Mouse (Mus musculus) thymus, postnatal 0 days (tissue): ENCODE measurements around the gene Tgfbr3l. TPM values are rescaled to one million over a fixed set of nuclear protein-coding genes. Genes with fewer than 3 reads are reported as not detected.
A peak's percentile ranks its signal among the peaks of the same experiment; 100 is the strongest.

Experiments used
- DNase-seq: peaks from one replicate; pipeline ENCODE4 v3.0.0-alpha.2; 2015; ENCODE audit warnings: low spot score
- polyA plus RNA-seq: library from polyadenylated mRNA; unstranded; fragments of >200 nt; fragmentation: Nextera tagmentation; extraction: Ambion mirVana; gene quantifications from 2 replicates; pipeline ENCODE4 v1.2.1, GENCODE M21; 2015

Tgfbr3l gene
- polyA plus RNA-seq: 2.3 and 4.0 TPM in 2 replicates

DNA sequence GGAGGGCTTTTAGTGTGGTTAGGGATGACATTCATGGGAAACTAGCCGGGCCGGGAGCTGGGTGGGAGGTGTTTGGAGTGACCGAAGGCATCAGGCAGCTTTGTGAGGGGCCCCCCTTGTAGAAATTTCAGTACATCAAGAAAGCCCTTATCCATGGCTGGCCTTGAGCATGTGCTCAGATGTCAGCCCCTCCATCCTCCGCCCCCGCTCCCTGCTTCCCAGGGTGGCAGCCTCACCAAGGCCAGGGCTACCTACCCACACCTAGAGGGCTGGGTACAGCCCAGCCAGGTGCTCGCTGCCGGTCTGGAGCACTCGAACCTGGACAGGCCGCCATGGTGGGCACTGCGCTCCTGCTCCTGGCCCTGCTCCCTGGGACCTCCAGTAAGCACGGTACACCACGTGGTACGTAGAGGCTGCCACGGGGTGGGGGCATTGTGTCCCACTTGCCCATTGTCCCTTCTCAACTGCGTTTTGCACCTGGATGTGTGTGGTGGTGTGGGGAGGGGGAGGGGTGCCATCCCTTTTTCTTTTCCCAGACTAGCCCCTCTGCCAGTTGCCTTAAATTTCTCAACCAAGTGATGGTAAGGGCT lies at the start of gene Tgfbr3l:
Tgfbr3l (plus strand) TSS at position 264 of the 590 bp plus-strand sequence.
- DNase-seq: no peak

DNA sequence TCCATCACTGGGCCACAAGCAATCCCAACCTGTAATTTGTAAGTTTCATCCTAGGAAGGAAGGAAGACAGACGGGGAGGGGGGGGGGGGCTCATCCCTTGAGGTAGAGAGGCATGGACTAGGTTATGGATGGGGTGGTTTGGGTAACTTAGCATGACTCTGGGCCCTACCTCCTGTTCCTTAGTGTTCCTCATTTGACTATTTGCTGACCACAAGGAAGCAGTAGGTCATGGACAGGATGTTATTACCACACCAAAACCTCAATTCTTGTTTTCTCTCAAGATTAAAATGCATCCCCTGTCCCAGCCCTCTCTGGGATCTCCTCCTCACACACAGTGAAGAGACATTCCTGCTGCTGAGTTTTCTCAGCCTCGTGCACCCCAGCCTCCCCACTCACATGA lies 46.7 kb upstream of the Tgfbr3l start:
- DNase-seq: no peak

DNA sequence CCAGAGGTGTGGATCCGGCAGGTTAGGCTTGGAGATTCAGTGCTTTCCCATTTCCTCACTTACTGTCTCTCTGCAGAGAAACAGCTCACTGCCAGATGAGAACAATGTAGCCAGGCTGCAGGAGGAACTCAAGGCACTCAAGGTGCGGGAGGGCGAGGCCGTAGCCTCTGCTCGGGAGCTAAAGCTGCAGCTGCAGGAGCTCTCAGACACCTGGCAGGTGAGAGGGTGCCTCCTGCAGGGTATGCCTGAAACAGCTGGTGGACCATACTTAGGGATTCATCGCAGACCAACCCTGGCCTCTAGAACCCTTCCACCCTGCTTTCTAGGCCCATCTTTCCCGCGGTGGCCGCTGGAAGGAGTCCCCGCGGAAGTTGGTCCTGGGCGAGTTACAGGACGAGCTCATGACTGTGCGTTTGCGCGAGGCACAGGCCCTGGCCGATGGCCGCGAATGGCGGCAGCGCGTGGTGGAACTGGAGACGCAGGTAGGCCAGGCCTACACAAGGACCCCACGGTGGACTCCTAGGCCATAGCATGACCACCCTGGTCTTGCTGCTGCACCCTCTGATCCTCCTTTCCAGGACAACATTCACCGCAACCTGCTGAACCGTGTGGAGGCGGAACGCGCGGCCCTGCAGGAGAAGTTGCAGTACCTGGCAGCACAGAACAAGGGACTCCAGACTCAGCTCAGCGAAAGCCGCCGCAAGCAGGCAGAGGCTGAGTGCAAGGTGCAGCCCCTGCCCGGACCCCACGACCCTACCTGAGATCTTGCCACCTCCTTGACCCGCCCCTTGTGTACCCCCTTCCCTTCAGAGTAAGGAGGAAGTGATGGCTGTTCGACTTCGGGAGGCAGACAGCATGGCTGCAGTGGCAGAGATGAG lies 42.5 kb upstream of the Tgfbr3l start:
- DNase-seq: no peak

DNA sequence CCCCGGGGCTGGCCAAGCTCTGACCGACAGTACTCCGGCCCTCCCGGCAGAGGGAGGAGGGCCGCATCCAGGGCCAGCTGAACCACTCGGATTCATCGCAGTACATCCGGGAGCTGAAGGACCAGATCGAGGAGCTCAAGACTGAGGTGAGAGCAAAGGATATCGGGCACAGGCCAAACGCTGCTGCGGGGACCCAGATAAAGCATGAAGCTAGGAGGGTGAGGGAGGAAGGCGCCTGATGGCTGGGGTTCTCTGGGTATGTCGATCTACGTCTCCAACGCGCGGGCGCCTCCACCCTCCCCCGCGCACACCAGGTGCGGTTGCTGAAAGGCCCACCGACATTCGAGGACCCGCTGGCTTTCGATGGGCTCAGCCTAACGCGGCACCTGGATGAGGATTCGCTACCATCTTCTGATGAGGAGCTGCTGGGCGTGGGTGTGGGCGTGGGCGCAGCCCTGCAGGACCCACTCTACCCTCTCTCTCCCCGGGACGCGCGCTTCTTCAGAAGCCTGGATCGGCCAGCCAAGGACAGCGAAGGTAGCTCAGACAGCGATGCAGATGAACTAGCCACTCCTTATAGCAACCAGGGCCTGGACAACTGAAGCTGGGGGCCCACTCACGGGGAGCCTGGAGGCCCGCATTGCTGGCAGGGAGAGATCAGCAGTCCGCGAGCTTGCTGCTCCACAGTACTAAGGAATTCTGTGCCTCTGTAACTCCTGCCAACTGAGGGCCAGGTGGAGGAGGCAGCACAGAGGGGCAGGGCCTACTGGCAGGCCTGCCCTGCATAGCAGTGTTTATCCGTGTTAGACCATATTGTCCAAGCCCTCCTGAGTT lies 41.6 kb upstream of the Tgfbr3l start:
- no peak for DNase-seq

DNA sequence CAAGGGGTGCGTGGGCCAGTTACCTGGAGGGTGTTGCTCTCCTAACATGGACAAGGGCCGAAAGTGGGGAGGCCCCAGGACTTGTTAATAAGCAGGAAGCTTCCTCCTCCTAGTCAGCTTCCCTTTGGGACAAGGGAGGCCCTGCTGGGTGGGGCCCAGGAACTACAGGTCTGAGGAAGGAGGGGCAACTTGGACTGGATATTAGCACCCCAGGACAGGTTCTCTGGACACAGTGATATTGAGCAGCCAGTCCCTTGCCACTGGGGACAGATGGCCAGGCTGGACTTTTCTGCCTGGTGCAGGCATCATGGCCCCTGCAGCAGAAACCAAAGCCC lies 41.0 kb upstream of the Tgfbr3l start:
- no peak for DNase-seq

DNA sequence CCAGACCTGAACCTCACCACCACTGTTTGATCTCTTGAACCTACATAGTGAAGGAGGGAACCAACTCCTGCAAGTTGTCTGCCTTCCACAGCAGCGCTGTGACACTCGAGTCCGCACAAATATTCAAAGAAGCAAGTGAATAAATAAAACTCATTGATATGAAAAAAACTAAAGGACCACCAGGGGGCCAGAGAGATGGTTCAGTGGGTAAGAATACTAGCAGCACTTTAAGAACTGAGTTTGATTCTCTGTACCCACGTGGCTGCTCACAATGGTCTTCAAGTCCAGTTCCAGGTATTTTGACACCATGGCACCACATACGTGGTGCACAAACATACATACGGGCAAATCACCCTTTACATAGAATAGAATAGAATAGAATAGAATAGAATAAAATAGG lies 36.9 kb upstream of the Tgfbr3l start:
- no peak for DNase-seq

DNA sequence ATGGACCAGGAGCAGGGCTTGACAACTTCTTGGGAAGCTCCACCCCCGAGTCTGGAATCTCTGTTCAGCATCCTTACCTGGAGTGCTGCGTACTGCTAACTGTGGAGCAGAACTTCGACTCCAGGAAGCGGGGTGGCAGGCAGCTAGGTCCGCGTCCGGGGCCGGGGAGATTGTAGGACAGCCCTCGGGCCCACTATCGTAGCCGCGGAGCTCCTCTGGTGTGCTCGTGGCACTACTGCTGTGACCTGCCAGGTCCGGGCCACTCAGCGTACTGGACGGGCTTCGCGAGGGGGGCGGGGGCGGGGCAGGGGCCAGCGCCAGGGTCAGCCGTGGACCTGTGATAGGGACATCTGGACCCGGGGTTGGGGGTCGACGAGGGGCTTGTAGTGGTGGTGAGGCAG lies 35.2 kb upstream of the Tgfbr3l start:
- no peak for DNase-seq

DNA sequence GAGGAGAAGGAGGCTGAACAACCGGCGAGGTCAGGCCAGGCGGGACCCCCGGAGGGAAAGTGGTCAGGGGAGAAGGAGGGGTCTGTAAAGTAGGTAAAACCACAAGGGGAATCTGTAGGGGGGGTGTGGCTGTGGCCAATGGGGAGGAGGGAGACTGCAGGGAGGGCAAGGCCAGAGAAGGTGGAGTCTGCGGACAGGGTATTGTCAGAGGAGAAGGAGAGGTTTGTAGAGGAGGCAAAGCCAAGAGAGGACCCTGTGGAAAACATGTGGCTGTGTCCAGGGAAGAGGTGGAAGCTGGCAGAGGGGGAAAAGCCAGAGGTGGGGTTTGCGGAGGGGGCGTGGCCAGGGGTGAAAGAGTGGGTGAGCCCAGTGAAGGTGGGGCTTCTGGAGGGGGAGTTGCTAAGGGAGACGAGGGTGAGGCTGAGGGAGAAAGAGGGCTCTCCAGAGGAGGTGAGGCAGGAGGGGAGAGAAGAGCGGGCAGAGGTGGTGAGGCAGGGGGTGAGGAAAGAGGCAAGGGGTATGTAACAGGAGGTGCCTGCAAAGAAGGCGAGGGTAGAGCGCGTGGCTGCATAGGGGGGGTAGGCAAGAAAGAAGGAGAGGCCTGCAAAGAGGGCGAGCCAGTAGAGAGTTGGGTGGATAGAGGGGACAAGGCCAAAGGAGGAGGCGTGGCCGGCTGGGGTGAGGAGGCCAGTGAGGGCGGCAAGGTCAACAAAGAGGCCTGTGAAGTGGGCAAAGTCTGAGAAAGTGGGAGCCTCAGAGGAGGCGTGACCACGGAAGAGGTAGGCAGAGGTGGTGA lies 34.6 kb upstream of the Tgfbr3l start:
- peak; percentile 35 for DNase-seq

DNA sequence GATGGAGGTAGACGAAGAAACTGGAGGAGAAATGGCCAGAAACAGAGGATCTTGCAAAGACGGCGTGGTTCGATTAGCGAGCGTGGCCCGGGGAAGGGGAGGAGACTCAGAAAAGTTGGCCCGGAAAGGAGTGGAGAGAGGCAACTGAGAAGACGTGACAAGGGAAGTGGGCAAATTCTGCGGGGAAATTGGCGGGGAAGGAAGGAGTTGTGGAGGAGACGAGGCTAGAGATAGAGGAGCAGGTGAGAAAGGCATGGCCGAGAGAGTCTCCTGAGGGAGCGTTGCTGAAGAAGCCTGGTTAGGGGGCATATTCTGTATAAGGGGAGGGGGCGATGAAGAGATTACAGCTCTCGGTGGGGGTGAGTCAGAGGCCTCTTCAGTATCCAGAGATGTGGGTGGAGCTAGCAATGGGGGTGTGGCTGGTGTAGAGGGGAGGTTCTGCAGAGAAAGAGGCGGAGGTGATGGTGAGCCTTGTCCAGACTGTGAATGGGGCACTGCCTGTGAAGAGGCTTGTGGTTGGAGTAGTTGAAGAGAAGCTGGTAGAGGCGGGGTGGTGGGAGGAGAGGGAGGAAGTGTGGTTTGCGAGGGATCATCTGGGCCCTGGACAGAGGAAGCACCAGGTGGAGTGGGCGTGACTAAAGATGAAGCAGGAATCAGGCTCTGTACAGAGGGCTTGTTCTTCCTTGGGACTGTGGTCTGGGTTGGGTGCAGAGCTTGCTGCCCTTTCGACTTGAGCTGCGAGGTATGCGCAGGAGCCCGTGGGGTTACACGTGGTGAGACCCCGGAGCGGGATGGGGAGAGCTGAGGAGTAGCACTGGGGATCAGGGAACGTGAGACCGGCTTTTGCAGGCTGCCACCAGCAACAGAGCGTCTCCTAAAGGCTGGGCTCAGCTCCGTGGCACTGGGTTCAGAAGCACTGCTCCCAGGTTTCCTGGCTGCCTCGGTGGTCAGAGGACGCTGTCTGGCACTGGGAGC lies 33.7 kb upstream of the Tgfbr3l start:
- DNase-seq: peak; percentile 57

DNA sequence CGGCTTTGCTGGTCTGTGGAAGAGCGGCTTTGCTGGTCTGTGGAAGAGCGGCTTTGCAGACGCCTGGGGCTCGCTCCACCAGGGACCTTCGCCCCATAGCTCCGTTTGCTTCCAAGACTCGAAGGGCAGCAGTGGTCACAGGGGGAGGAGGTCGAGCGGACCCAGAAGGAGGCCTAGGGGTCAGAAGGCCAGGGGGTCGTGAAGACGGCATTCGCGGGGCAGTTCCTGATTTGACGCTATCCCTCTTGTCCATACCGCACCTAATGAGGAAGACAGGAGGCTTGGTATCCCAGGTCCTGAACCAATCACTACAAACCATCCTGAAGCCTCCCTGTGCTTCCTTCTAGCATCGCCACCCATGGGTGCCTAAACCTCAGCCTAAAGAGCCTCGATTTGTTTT lies 31.7 kb upstream of the Tgfbr3l start:
- DNase-seq: no peak

DNA sequence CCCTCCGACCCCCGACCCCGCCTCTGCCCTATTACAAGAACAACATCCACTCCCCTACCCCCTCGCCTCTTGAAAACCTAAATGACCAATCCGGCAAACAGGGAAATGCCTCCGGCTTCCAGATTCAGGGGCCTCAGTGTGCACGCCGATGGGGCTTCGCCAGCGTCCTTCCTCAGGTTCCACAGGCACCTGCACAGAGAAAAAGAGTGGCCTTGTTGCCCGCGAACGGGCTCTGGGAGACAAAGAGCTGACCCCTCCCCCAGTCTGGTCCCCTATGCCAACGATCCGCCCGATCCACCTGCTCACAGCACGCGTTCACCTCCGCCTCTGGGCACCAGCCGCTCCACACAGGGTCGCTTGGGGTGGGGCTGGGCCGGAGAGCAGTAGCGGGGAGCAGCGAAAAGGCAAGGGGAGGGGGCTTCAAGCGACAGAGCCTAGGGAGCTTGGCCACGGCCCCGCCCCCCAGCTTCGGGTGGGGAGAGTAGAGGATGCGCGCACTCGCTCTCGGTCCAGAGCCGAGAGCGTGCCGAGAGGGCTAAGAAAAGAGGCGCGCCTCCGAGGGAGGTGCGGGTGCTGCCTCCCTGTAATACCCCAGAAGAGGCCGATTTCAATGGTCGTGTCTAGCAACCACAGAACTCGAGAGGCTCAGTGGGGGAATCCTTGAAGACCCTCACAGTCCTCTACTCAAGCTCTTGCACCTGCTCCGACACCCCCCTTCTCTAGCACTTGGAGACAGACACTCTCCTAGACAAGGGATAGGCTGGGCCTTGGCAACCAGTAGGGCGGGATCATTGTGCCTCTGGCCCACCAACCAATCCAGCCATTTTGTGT lies 31.0 kb upstream of the Tgfbr3l start, which contains the start of gene Prr36:
Prr36 (minus strand) TSS at position 669 of the 831 bp plus-strand sequence.
- DNase-seq: no peak

DNA sequence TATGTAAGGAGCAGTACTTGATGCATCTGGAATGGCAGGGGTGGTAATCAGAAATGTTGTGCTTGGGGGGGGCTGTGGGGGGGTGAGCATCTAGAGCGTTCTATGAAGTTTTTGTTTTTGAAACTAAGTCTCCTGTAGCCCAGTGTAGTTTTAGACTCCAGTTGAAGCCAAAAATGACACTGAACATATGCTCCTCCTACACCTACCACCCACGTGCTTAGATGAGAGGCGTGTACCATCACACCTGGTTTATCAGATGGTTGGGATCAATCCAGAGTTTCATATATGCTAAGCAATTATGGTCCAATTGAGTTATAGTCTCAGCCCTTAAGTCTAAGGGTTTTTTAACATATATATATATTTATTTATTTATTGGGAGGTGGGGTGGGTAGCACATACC lies 28.4 kb upstream of the Tgfbr3l start:
- no peak for DNase-seq

DNA sequence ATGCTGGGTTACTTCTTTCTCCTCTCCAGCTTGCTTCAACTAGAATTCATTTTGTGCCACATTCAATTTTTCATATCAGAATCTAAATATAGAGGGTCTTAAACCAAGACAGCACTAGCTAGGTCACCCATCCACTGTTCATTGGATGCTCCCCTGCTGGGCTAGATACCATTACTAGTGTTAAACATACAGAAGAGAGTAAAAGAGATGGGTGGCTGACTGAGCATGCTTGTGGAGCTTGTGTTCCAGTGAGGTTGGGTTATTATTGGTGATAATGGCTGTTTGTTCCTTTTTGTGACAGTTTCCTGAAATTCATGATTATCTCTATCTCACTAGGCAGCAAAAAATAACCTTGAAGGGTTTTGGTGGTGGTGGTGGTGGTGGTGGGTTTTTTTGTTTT lies 26.0 kb upstream of the Tgfbr3l start:
- DNase-seq: no peak

DNA sequence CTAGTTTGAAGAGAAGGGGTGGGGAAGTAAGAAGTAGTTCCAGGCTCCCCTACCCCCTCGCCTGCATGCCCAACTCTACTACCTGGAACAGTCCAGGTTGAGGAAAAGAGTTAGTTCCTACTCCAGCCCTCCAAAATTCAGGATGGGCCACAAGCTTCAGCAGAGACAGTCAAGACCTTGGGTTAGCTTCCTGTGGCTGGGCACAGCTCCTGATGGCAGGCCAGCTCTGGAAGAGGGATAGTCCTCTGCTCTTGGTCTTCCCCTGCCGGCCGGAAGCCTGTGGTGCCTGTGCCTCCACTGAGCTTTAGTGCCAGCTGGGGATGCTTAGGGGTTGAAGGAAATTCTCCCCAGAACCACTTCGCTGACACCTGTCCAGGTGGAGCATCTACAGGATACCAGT lies 21.7 kb upstream of the Tgfbr3l start:
- no peak for DNase-seq

DNA sequence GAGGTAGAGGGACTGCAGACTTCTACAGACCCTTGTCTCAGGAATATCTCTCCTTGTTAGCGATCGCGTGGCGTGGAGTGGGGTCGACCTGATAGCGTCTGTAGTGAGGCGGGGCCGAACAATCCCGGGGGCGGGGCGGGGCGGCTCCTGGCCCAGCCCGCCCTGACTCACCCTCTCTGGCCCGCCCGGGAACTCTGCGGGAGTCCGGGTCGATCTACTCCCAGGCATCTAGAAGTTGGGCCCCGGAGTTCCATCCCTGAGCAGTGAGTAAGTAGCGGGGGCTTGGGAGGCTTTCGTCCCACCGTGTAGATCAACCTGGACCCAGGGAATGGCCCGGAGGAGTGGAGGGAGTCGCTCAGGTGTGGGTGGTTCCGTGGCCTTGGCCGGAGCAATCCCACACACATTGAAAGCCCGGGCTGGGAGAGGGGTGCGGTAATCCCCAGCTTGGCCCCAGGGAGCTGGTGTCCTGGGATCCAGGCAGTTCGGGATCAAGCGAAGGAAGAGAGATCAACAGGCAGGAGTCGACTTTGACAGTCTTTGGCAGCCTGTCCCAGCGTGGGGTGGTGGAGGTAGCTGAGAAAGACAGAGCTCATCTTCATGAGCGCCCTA lies 21.2 kb upstream of the Tgfbr3l start, which contains the start of gene Lrrc8e:
Lrrc8e (plus strand) TSS at position 89 of the 609 bp plus-strand sequence.
- DNase-seq: no peak

DNA sequence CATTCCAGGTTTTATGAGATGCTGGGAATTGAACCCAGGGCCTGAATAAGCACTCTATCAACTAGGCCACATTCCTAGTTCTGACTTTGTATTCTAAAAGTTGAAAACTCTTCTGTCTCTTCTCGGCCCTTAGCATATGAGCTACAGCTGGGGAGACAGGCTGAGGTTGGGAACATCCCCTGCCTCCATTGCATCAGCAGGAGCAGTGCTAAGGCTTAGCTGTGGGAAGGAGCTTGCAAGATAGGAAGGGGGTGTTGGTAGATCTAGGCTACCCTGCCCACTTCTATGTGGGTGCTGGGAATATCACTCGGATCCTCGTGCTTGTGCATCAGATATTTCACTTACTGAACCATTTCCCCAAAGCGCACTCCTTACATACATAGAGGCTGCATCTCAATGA lies 20.1 kb upstream of the Tgfbr3l start:
- no peak for DNase-seq

DNA sequence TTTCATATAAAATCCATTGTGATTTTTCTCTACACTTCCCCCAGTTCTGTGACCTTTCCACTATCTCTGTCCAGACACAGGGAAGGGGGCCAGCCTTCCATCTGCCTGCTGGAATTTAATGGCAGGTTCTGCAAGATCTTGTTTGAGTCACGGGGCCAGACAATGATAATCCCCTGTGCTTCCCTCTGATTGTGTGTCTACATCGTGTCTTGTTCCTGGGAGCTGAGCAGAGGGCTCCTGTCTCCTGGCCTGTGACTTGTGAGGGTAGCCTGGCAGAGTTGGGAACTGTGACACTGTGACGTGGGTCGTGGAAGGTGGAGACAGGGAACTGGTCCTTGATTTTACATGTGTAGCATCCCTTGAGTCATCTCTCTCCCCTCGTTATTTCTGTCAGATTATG lies 18.2 kb upstream of the Tgfbr3l start:
- DNase-seq: no peak

DNA sequence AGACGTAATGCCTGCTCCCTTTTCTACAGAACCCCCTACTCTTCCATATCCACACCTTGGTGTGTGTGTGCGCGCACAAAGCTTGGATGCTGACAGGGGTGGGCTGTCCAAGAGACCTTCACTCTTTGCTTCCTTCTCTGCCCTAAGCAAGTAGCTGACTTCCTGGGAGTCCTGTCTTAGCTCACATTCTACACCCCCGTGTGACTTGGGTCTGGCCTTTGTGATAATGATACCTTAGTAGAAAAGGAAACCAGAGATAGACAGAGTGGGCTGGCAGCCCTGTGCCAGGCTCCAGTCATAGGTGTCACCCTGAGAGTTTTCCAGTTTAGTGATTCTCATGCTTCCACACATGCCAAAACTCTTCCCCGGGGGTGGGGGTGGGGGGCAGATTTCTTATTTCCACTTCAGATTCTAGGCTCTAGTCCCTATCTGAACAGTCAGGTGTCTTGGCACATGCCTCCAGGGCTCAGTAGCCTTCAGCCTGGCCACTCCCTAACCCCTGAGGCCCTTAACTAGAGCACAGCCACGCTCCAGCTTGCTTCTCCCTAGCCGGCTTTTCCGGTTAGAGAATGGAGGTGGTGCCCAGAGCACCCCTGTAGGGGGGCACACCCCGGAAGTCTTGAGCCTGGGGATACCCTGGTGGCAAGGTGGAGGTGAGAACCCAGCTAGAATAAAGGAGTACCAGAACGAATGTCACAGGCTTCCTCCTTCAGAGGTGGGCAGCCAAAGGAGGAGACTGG lies 17.2 kb upstream of the Tgfbr3l start:
- DNase-seq: no peak
